9 mouse cellular contexts compared by ENCODE assay signal in the genomic region with DNA sequence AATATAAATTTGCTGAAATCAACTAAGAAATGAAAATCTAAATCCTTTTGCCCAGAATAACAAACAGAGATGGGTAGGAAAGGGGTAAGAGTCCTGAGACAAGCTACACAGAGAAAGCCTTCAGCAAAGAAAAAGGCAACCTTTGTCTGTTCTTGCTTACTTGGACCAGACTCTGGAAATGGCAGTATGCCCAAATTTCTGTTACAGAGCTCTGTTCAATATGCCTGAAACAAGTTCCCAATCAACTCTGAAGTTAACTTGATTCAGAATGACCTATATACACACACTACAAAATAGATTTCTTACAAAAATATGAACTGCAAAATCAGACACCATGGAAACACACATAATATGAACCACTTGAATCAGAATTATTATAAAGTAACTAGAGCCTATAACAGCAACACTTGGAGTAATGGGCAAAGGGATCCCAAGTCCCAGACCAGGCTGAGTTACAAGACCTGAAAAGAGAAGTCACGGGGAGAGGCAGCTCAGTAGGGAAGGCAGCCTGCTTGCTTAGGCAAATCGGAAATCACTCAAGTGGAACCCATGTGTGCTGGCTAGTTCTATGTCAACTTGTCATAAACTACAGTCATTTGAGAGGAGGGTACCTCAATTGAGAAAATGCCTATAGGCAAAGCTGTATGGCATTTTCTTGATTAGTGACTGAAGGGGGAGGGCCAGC. TPM values are rescaled to one million over a fixed set of nuclear protein-coding genes. Genes with fewer than 3 reads are reported as not detected.
DNase-seq lines count a peak whose midpoint lies in the region; ATAC-seq and TF ChIP-seq lines count a peak whose summit lies in the region.
"Had no signal": no experiment of that assay in that cellular context is flagged by ENCODE, and none has a peak within 500 bp of the region (broad histone marks: within the 10 kb centered on the region; RNA-seq: fewer than 3 reads in every experiment).

No protein-coding gene starts in this region.

- no peaks in the 10 kb centered on the region for H3K36me3 ChIP-seq in midbrain, embryonic 15.5 days (replicated peaks)
- no peaks in the 10 kb centered on the region for H3K36me3 ChIP-seq in midbrain, embryonic 11.5 days (ENCODE audit: control insufficient read depth, insufficient read depth, low read length)
- no peaks in the 10 kb centered on the region for H3K36me3 ChIP-seq in embryonic facial prominence, embryonic 14.5 days (ENCODE audit: control insufficient read depth, insufficient read depth, low read length)
- H3K36me3 ChIP-seq in midbrain, postnatal 0 days (ENCODE audit: insufficient read depth, low read length) = no peaks in the 10 kb centered on the region

- no peak overlapping the region for H3K4me3 ChIP-seq in midbrain, embryonic 15.5 days
- H3K4me3 ChIP-seq in midbrain, embryonic 11.5 days (ENCODE audit: low read depth, low read length) = no peak overlapping the region
- no peak overlapping the region for H3K4me3 ChIP-seq in embryonic facial prominence, embryonic 14.5 days (ENCODE audit: low read depth, low read length)
- no peak overlapping the region for H3K4me3 ChIP-seq in midbrain, postnatal 0 days (ENCODE audit: low read depth, low read length)

- peak overlapping the region; percentile 39; the same call in 1 of the 2 replicates for H3K27ac ChIP-seq in midbrain, embryonic 15.5 days
- no peak overlapping the region for H3K27ac ChIP-seq in midbrain, embryonic 11.5 days (ENCODE audit: low read depth, low read length)
- peak overlapping the region; percentile 52 for H3K27ac ChIP-seq in embryonic facial prominence, embryonic 14.5 days (replicated peaks; ENCODE audit: low read depth, low read length)
- H3K27ac ChIP-seq in midbrain, postnatal 0 days (ENCODE audit: low read depth, low read length) = peak overlapping the region; percentile 47

- ATAC-seq in midbrain, embryonic 15.5 days (replicated peaks) = peak; percentile 32; the same call in 1 of the 2 replicates
- no peak for ATAC-seq in midbrain, embryonic 11.5 days (ENCODE audit: low FRiP score)
- peak; percentile 88 for ATAC-seq in embryonic facial prominence, embryonic 14.5 days (ENCODE audit: low read depth)
- peak; percentile 41; the same call in 1 of the 2 replicates for ATAC-seq in midbrain, postnatal 0 days (ENCODE audit: low FRiP score)
- no peak for ATAC-seq in megakaryocyte-erythroid progenitor cell, adult 5-6 weeks (replicated peaks; ENCODE audit: low FRiP score, low TSS enrichment, poor library complexity, severe bottlenecking)

- TF ChIP-seq CTCF in midbrain, postnatal 0 days (IDR thresholded peaks at IDR 0.05) = no peak

- 37% methylated on average over 2 of the region's 2 CpGs for WGBS in midbrain, embryonic 15.5 days
- WGBS in midbrain, embryonic 11.5 days = 70% methylated on average over 2 of the region's 2 CpGs
- 40% methylated on average over 2 of the region's 2 CpGs for WGBS in embryonic facial prominence, embryonic 14.5 days
- 57% methylated on average over 2 of the region's 2 CpGs for whole genome bisulfite sequencing in midbrain, postnatal 0 days

- H3K9me3 ChIP-seq in midbrain, embryonic 15.5 days = no peaks in the 10 kb centered on the region
- no peaks in the 10 kb centered on the region for H3K9me3 ChIP-seq in midbrain, embryonic 11.5 days (ENCODE audit: control insufficient read depth, low read length)
- H3K9me3 ChIP-seq in embryonic facial prominence, embryonic 14.5 days (ENCODE audit: control insufficient read depth, low read length) = no peaks in the 10 kb centered on the region
- H3K9me3 ChIP-seq in midbrain, postnatal 0 days (ENCODE audit: low read length) = no peaks in the 10 kb centered on the region
- H3K9me3 ChIP-seq: G1E had no signal

- DNase-seq in frontal cortex, postnatal 36 days (ENCODE audit: low spot score in 2 of 2) = peak; percentile 20 to 33
- no peak for DNase-seq in frontal cortex, postnatal 14 days (ENCODE audit: low spot score in 2 of 2)
- no peak for DNase-seq in midbrain, embryonic 11.5 days (ENCODE audit: low spot score, missing footprints)
- peak; percentile 72 for DNase-seq in embryonic facial prominence, embryonic 14.5 days (ENCODE audit: low spot score)
- DNase-seq in midbrain, postnatal 0 days (ENCODE audit: low spot score) = peak; percentile 59
- no peak for DNase-seq in yolk sac, embryonic 10.5 days (ENCODE audit: low spot score)

- no peaks in the 10 kb centered on the region for H3K4me1 ChIP-seq in midbrain, embryonic 15.5 days
- H3K4me1 ChIP-seq in midbrain, embryonic 11.5 days (ENCODE audit: control insufficient read depth, insufficient read depth, low read length) = no peaks in the 10 kb centered on the region
- H3K4me1 ChIP-seq in embryonic facial prominence, embryonic 14.5 days (ENCODE audit: control insufficient read depth, insufficient read depth, low read length) = 0 out of 2 replicates have a peak, but pooled peaks cover 7% of the 10 kb centered on the region
- no peaks in the 10 kb centered on the region for H3K4me1 ChIP-seq in midbrain, postnatal 0 days (ENCODE audit: insufficient read depth, low read length)

- H3K27me3 ChIP-seq in midbrain, embryonic 15.5 days (replicated peaks) = no peaks in the 10 kb centered on the region
- H3K27me3 ChIP-seq in midbrain, embryonic 11.5 days (ENCODE audit: control insufficient read depth, insufficient read depth, low read length) = no peaks in the 10 kb centered on the region
- H3K27me3 ChIP-seq in embryonic facial prominence, embryonic 14.5 days (replicated peaks; ENCODE audit: control insufficient read depth, insufficient read depth, low read length) = no peaks in the 10 kb centered on the region
- H3K27me3 ChIP-seq in midbrain, postnatal 0 days (ENCODE audit: insufficient read depth, low read length) = no peaks in the 10 kb centered on the region

- no peak overlapping the region for H3K9ac ChIP-seq in midbrain, embryonic 15.5 days
- H3K9ac ChIP-seq in midbrain, embryonic 11.5 days (ENCODE audit: low read length) = no peak overlapping the region
- H3K9ac ChIP-seq in embryonic facial prominence, embryonic 14.5 days (ENCODE audit: low read depth, low read length) = no peak overlapping the region
- H3K9ac ChIP-seq in midbrain, postnatal 0 days (replicated peaks; ENCODE audit: low read length, poor library complexity, severe bottlenecking) = no peak overlapping the region

- no peak overlapping the region for H3K4me2 ChIP-seq in midbrain, embryonic 15.5 days
- no peak overlapping the region for H3K4me2 ChIP-seq in midbrain, embryonic 11.5 days
- H3K4me2 ChIP-seq in embryonic facial prominence, embryonic 14.5 days (ENCODE audit: low read depth, low read length) = no peak overlapping the region
- no peak overlapping the region for H3K4me2 ChIP-seq in midbrain, postnatal 0 days (ENCODE audit: low read depth, low read length, poor library complexity, severe bottlenecking)

RNA-seq across cellular contexts. Expression of gene Abi1, which starts 53.9 kb away (rescaled TPM):
- 63.1 and 63.6 TPM in 2 replicates for polyA plus RNA-seq in midbrain, embryonic 15.5 days (2015; fragmentation: Nextera tagmentation; extraction: Ambion mirVana)
- 40.6 and 47.3 TPM in 2 replicates for polyA plus RNA-seq in midbrain, embryonic 11.5 days (2014; fragmentation: Nextera tagmentation; extraction: Ambion mirVana)
- polyA plus RNA-seq in embryonic facial prominence, embryonic 14.5 days (2014; fragmentation: Nextera tagmentation; extraction: Ambion mirVana) = 49.9 and 50.8 TPM in 2 replicates
- 154 and 206 TPM in 2 replicates for total RNA-seq in midbrain, postnatal 0 days (2014; rRNA removed)
- 68.6 and 71.4 TPM in 2 replicates for polyA plus RNA-seq in midbrain, postnatal 0 days (2015; fragmentation: Nextera tagmentation; extraction: Ambion mirVana)
- total RNA-seq in megakaryocyte-erythroid progenitor cell, adult 5-6 weeks (2014; fragmentation: Nextera tagmentation) = 49.1 and 70.0 TPM in 2 replicates
- 77.0 and 113 TPM in 2 replicates for total RNA-seq in megakaryocyte-erythroid progenitor cell, adult 5-6 weeks (2017)

Comparison
In these comparisons a context has a peak if more than half of its experiments do, and no peak if none do; other contexts are left out.
1. DNase-seq: peak in frontal cortex, postnatal 36 days (2 of 2), embryonic facial prominence, embryonic 14.5 days (single experiment) and midbrain, postnatal 0 days (single experiment); none in frontal cortex, postnatal 14 days (0 of 2), midbrain, embryonic 11.5 days (single experiment) and yolk sac, embryonic 10.5 days (single experiment).
2. ATAC-seq: peak in midbrain, embryonic 15.5 days (single experiment), embryonic facial prominence, embryonic 14.5 days (single experiment) and midbrain, postnatal 0 days (single experiment); none in midbrain, embryonic 11.5 days (single experiment) and megakaryocyte-erythroid progenitor cell, adult 5-6 weeks (single experiment).